Mouse (Mus musculus): ENCODE measurements around the gene Lrrc10. TPM values are rescaled to one million over a fixed set of nuclear protein-coding genes. Genes with fewer than 3 reads are reported as not detected.
"Not testable (repeated sequence)": the region's sequence is repeated elsewhere in the genome, so short reads cannot be mapped to it uniquely, and the experiment has no call there.

The Lrrc10 gene
- total and polyA plus RNA-seq, 2 experiments from 2014 or later = not detected

- ATAC-seq (ENCODE audit: low FRiP score) (peak; percentile 41; the same call in 1 of the 2 replicates), DNase-seq (ENCODE audit: low spot score) (peak; percentile 89)
- Histone ChIP-seq H3K4me2 (ENCODE audit: low read depth, low read length, poor library complexity, severe bottlenecking) (no peak overlapping the region), H3K4me3 (ENCODE audit: low read depth, low read length) (no peak overlapping the region), H3K36me3 (ENCODE audit: insufficient read depth, low read length) (no peaks in the 10 kb centered on the region), H3K9me3 (ENCODE audit: low read length) (no peaks in the 10 kb centered on the region), H3K27ac (ENCODE audit: low read depth, low read length) (no peak overlapping the region), H3K4me1 (ENCODE audit: insufficient read depth, low read length) (0 out of 2 replicates have a peak, but pooled peaks cover 3% of the 10 kb centered on the region), H3K27me3 (ENCODE audit: insufficient read depth, low read length) (no peaks in the 10 kb centered on the region), H3K9ac (replicated peaks; ENCODE audit: low read length, poor library complexity, severe bottlenecking) (no peak overlapping the region)
- peak; percentile 86 for TF ChIP-seq CTCF (IDR thresholded peaks at IDR 0.05)
- 28% methylated on average over 8 of the region's 8 CpGs for WGBS
These were observed 11.4 kb upstream of the Lrrc10 start for GRCm38 (mm10) chr10:117033785-117034184.

- Histone ChIP-seq H3K36me3 (ENCODE audit: insufficient read depth, low read length) (no peaks in the 10 kb centered on the region), H3K27ac (ENCODE audit: low read depth, low read length) (no peak overlapping the region), H3K4me3 (ENCODE audit: low read depth, low read length) (no peak overlapping the region), H3K4me2 (ENCODE audit: low read depth, low read length, poor library complexity, severe bottlenecking) (no peak overlapping the region), H3K9ac (replicated peaks; ENCODE audit: low read length, poor library complexity, severe bottlenecking) (no peak overlapping the region), H3K4me1 (ENCODE audit: insufficient read depth, low read length) (no peaks in the 10 kb centered on the region), H3K27me3 (ENCODE audit: insufficient read depth, low read length) (no peaks in the 10 kb centered on the region), H3K9me3 (ENCODE audit: low read length) (no peaks in the 10 kb centered on the region)
- 79% methylated on average over 6 of the region's 6 CpGs for WGBS
- DNase-seq (ENCODE audit: low spot score) (peak; percentile 40), ATAC-seq (ENCODE audit: low FRiP score) (no peak)
- TF ChIP-seq CTCF (IDR thresholded peaks at IDR 0.05) = peak; percentile 73
These were observed 4.8 kb upstream of the Lrrc10 start for GRCm38 (mm10) chr10:117040355-117040754.

GRCm38 (mm10) chr10:117042295-117042694 lies 2.8 kb upstream of the Lrrc10 start:
- no peak for DNase-seq (ENCODE audit: low spot score)
- ATAC-seq (ENCODE audit: low FRiP score) = no peak

GRCm38 (mm10) chr10:117043497-117044166 lies 1.5 kb upstream of the Lrrc10 start:
- not testable (repeated sequence) for H3K9ac ChIP-seq (replicated peaks; ENCODE audit: low read length, poor library complexity, severe bottlenecking); H3K27me3 ChIP-seq (ENCODE audit: insufficient read depth, low read length); H3K36me3 ChIP-seq (ENCODE audit: insufficient read depth, low read length); ATAC-seq (ENCODE audit: low FRiP score); H3K27ac ChIP-seq (ENCODE audit: low read depth, low read length); H3K9me3 ChIP-seq (ENCODE audit: low read length); DNase-seq (ENCODE audit: low spot score); H3K4me1 ChIP-seq (ENCODE audit: insufficient read depth, low read length); H3K4me3 ChIP-seq (ENCODE audit: low read depth, low read length); H3K4me2 ChIP-seq (ENCODE audit: low read depth, low read length, poor library complexity, severe bottlenecking)
- WGBS = 52% methylated on average over 15 of the region's 16 CpGs

More at GRCm38 (mm10) chr10:117042295-117042694, 2.8 kb upstream of the Lrrc10 start:
- TF ChIP-seq CTCF (IDR thresholded peaks at IDR 0.05) = no peak
- Histone ChIP-seq H3K27ac (ENCODE audit: low read depth, low read length) (no peak overlapping the region), H3K27me3 (ENCODE audit: insufficient read depth, low read length) (no peaks in the 10 kb centered on the region), H3K4me3 (ENCODE audit: low read depth, low read length) (no peak overlapping the region), H3K4me1 (ENCODE audit: insufficient read depth, low read length) (no peaks in the 10 kb centered on the region), H3K36me3 (ENCODE audit: insufficient read depth, low read length) (no peaks in the 10 kb centered on the region), H3K4me2 (ENCODE audit: low read depth, low read length, poor library complexity, severe bottlenecking) (no peak overlapping the region), H3K9me3 (ENCODE audit: low read length) (no peaks in the 10 kb centered on the region), H3K9ac (replicated peaks; ENCODE audit: low read length, poor library complexity, severe bottlenecking) (no peak overlapping the region)
- 85% methylated on average over 14 of the region's 14 CpGs for WGBS

- Histone ChIP-seq H3K36me3 (ENCODE audit: insufficient read depth, low read length) (peaks cover 50% of the 10 kb centered on the region), H3K4me1 (ENCODE audit: insufficient read depth, low read length) (no peaks in the 10 kb centered on the region), H3K27me3 (ENCODE audit: insufficient read depth, low read length) (no peaks in the 10 kb centered on the region), H3K4me3 (ENCODE audit: low read depth, low read length) (no peak overlapping the region), H3K27ac (ENCODE audit: low read depth, low read length) (no peak overlapping the region), H3K4me2 (ENCODE audit: low read depth, low read length, poor library complexity, severe bottlenecking) (no peak overlapping the region), H3K9me3 (ENCODE audit: low read length) (no peaks in the 10 kb centered on the region), H3K9ac (replicated peaks; ENCODE audit: low read length, poor library complexity, severe bottlenecking) (no peak overlapping the region)
- DNase-seq (ENCODE audit: low spot score) (no peak), ATAC-seq (ENCODE audit: low FRiP score) (no peak)
- TF ChIP-seq CTCF (IDR thresholded peaks at IDR 0.05) = no peak
- 79% methylated on average over 4 of the region's 4 CpGs for WGBS
These were observed 4.1 kb downstream of the Lrrc10 start for GRCm38 (mm10) chr10:117049253-117049652.

GRCm38 (mm10) chr10:117049961-117050597 lies 4.9 kb downstream of the Lrrc10 start:
- Histone ChIP-seq H3K27ac (ENCODE audit: low read depth, low read length) (no peak overlapping the region), H3K4me2 (ENCODE audit: low read depth, low read length, poor library complexity, severe bottlenecking) (no peak overlapping the region), H3K9ac (replicated peaks; ENCODE audit: low read length, poor library complexity, severe bottlenecking) (no peak overlapping the region), H3K27me3 (ENCODE audit: insufficient read depth, low read length) (no peaks in the 10 kb centered on the region), H3K36me3 (ENCODE audit: insufficient read depth, low read length) (peaks cover 55% of the 10 kb centered on the region), H3K4me3 (ENCODE audit: low read depth, low read length) (no peak overlapping the region), H3K4me1 (ENCODE audit: insufficient read depth, low read length) (no peaks in the 10 kb centered on the region), H3K9me3 (ENCODE audit: low read length) (no peaks in the 10 kb centered on the region)
- no peak for TF ChIP-seq CTCF (IDR thresholded peaks at IDR 0.05)
- ATAC-seq (ENCODE audit: low FRiP score) = no peak
- DNase-seq (ENCODE audit: low spot score) = no peak
- 89% methylated on average over 4 of the region's 4 CpGs for WGBS
